ENCODE assay signal across 9 mouse cellular contexts in the genomic region with DNA sequence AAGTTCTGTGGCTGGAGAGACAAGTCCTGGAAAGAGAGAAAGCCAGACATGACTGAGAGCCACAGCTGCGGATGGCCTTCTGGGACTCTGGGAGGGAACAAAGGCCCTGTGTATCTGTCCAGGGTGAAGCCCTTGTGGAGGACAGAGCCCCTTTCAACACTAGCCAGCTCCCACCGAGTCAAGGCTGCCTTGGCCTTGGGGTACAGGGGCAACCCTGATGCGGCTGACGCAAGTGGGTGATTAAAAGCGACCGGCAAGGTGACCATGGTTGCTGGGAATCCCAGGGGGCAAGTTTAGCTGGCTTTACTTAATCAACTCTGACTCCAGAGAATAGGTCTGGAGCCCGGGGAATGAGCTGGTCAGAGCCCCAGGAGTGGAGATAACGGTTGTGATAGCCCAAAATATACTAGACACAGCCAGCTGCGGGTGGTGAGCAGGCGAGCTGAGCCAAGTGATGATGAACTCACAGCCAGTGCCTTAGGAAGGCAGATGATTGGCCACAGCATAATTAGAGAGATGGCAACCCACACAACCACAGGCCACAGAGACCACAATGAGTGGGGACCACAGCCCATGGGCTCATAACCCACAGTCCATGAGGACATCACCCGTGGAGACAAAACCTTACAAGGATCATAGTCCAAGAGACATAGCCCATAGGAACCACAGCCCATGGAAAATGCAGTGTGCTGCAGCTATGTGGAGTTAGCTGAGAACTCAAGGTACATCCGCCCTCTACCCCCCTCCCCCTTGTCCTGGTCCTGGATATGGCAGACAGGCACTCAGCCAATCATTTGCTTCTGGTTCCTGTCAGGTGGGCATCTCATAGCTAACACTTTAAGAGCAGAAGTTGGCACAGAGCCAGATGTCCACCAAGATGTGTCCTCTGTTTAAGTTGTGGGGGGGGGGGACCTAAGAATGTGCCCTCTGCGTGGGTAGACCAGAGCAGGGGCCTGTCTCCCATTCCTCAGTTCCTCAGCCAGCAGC. TPM values are rescaled to one million over a fixed set of nuclear protein-coding genes. Genes with fewer than 3 reads are reported as not detected.
DNase-seq lines count a peak whose midpoint lies in the region; ATAC-seq and TF ChIP-seq lines count a peak whose summit lies in the region.
"Had no signal": no experiment of that assay in that cellular context is flagged by ENCODE, and none has a peak within 500 bp of the region (broad histone marks: within the 10 kb centered on the region; RNA-seq: fewer than 3 reads in every experiment).

No protein-coding gene starts in this region.

- no peaks in the 10 kb centered on the region for H3K27me3 ChIP-seq in kidney, postnatal 0 days (ENCODE audit: insufficient read depth, low read length)
- H3K27me3 ChIP-seq in liver, embryonic 11.5 days (replicated peaks; ENCODE audit: control insufficient read depth, insufficient read depth, low read length) = no peaks in the 10 kb centered on the region

- H3K4me2 ChIP-seq in kidney, postnatal 0 days (ENCODE audit: low read length) = no peak overlapping the region
- H3K4me2 ChIP-seq in liver, embryonic 11.5 days = no peak overlapping the region

- no peak overlapping the region for H3K4me3 ChIP-seq in kidney, postnatal 0 days (replicated peaks; ENCODE audit: low read depth, low read length)
- H3K4me3 ChIP-seq in liver, embryonic 11.5 days (ENCODE audit: low read depth, low read length) = no peak overlapping the region
- H3K4me3 ChIP-seq: midbrain, embryonic 10.5 days had no signal

- H3K4me1 ChIP-seq in kidney, postnatal 0 days (replicated peaks; ENCODE audit: insufficient read depth, low read length) = 0 out of 2 replicates have a peak, but pooled peaks cover 4% of the 10 kb centered on the region
- peaks cover 62% of the 10 kb centered on the region for H3K4me1 ChIP-seq in liver, embryonic 11.5 days (replicated peaks; ENCODE audit: control insufficient read depth, insufficient read depth, low read length)

- no peaks in the 10 kb centered on the region for H3K9me3 ChIP-seq in kidney, postnatal 0 days (replicated peaks; ENCODE audit: low read length)
- H3K9me3 ChIP-seq in liver, embryonic 11.5 days (ENCODE audit: control insufficient read depth, low read length) = no peaks in the 10 kb centered on the region
- H3K9me3 ChIP-seq: midbrain, embryonic 10.5 days had no signal

- H3K9ac ChIP-seq in kidney, postnatal 0 days (ENCODE audit: low read depth, low read length) = no peak overlapping the region
- peak overlapping the region; percentile 37; the same call in 1 of the 2 replicates for H3K9ac ChIP-seq in liver, embryonic 11.5 days (ENCODE audit: low read depth, low read length)

- 0 out of 2 replicates have a peak, but pooled peaks have one; percentile 50 for ATAC-seq in kidney, postnatal 0 days (replicated peaks; ENCODE audit: low FRiP score, low read depth)
- ATAC-seq in liver, embryonic 11.5 days (replicated peaks; ENCODE audit: low FRiP score) = no peak

- WGBS in kidney, postnatal 0 days = 72% methylated on average over 13 of the region's 13 CpGs
- 55% methylated on average over 13 of the region's 13 CpGs for WGBS in liver, embryonic 11.5 days

- H3K27ac ChIP-seq in kidney, postnatal 0 days = no peak overlapping the region
- H3K27ac ChIP-seq in liver, embryonic 11.5 days (ENCODE audit: low read depth, low read length) = peak overlapping the region; percentile 13; the same call in 1 of the 2 replicates
- H3K27ac ChIP-seq: midbrain, embryonic 10.5 days had no signal

- H3K36me3 ChIP-seq in kidney, postnatal 0 days (ENCODE audit: insufficient read depth, low read length) = no peaks in the 10 kb centered on the region
- H3K36me3 ChIP-seq in liver, embryonic 11.5 days (ENCODE audit: control insufficient read depth, insufficient read depth, low read length) = no peaks in the 10 kb centered on the region
- H3K36me3 ChIP-seq: midbrain, embryonic 10.5 days had no signal

- intact Hi-C loops in left cerebral cortex, postnatal 4 days (cut with DNase I) = no loop called here

- TF ChIP-seq CTCF in kidney, postnatal 0 days (IDR thresholded peaks at IDR 0.05; ENCODE audit: low read depth) = no peak

- no peak for DNase-seq in kidney, postnatal 0 days (ENCODE audit: low spot score)
- no peak for DNase-seq in kidney, adult 18-20 months
- peak; percentile 84 for DNase-seq in MN1 (ENCODE audit: low spot score)
- DNase-seq in adrenal gland, postnatal 10 days = peak; percentile 87
- no peak for DNase-seq in liver, embryonic 11.5 days (ENCODE audit: low spot score)
- DNase-seq in left cerebral cortex, postnatal 4 days = no peak
- no peak for DNase-seq in left cerebral cortex, adult 8-10 months (ENCODE audit: low spot score in 2 of 2)
- DNase-seq: thymus, adult 2 months had no signal

RNA-seq across cellular contexts. Expression of gene Pofut2, which starts 29.1 kb away (rescaled TPM):
- 96.9 and 104 TPM in 2 replicates for polyA plus RNA-seq in kidney, postnatal 0 days (2015; fragmentation: Nextera tagmentation; extraction: Ambion mirVana)
- total RNA-seq in adrenal gland, postnatal 10 days (2021) = 10 to 100 TPM; 66.2 to 68.2 TPM
- 66.8 and 71.9 TPM in 2 replicates for polyA plus RNA-seq in liver, embryonic 11.5 days (2014; fragmentation: Nextera tagmentation; extraction: Ambion mirVana)
- 10 to 100 TPM; 27.7 to 31.9 TPM for total RNA-seq in left cerebral cortex, postnatal 4 days (2021)
- total RNA-seq in left cerebral cortex, adult 8-10 months (2022) = 10 to 100 TPM; 27.8 to 34.4 (median 30.4) TPM

Comparison
In these comparisons a context has a peak if more than half of its experiments do, and no peak if none do; other contexts are left out.
1. DNase-seq: peak in MN1 (single experiment) and adrenal gland, postnatal 10 days (single experiment); none in kidney, postnatal 0 days (single experiment), kidney, adult 18-20 months (single experiment), liver, embryonic 11.5 days (single experiment), left cerebral cortex, postnatal 4 days (single experiment) and left cerebral cortex, adult 8-10 months (0 of 2).